Mouse (Mus musculus) ES-E14 (cell line): ENCODE data around the gene Bace2.

Experiments
- CHD2 ChIP-seq: IDR thresholded peaks from 2 replicates; pipeline ENCODE4 v1.6.1; 2014; ENCODE audit warnings: mild to moderate bottlenecking, low read depth, low read length, inconsistent platforms
- MAFK ChIP-seq: IDR thresholded peaks from 2 replicates; pipeline ENCODE4 v1.6.1; 2014; ENCODE audit warnings: mild to moderate bottlenecking, low read depth, low read length, inconsistent platforms; ENCODE audit not compliant: insufficient read depth
- ZNF384 ChIP-seq: IDR thresholded peaks from 2 replicates; pipeline ENCODE4 v1.6.1; 2012; ENCODE audit warnings: low read depth, low read length, inconsistent platforms

DNA sequence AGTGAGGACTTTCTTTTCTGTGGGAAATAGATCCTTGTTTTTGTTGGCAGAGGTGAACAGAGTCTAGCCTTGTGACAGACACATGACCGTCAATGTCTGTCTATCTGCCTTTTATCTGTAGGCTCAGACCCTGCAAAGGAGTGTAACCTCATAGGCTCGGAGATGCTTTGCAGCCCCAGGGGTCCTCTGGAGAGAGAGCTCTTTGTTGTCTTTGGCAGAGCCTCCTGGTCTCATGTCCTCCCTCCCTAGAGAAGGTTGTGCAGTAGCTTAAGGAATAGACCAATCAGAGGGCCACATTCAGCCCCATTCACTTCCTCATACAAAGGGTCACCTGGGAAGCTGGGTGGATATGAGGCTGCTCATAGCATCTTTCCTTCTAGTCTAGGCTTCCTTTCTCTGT lies 31.4 kb downstream of the Bace2 start:
- TF ChIP-seq MAFK, result no peak
- no peak for TF ChIP-seq ZNF384
- no peak for TF ChIP-seq CHD2
